Mouse (Mus musculus): ENCODE data around the gene Gli3.

Gene Gli3

DNA sequence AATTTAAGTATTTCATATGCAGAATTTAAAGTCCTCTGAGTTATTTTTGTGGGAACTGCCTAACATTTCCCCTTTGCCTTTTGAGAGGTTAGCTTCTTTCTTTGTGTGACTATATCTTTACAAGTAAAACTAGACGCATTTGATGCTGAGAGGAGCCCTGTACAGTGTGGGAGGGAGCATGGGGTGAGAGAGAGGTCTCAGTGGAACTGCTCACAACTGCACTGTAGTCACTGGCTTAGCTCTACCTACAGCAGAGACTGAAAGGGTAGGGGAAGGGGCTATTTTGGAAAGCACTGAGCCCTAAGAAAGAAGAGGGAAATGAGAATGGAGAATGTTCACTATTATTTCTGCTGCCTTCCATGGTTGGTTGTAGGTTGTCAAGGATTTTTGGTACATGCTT, 25.0 kb downstream of the Gli3 start:
- no peak for DNase-seq (ENCODE audit: low spot score in 2 of 2)

DNA sequence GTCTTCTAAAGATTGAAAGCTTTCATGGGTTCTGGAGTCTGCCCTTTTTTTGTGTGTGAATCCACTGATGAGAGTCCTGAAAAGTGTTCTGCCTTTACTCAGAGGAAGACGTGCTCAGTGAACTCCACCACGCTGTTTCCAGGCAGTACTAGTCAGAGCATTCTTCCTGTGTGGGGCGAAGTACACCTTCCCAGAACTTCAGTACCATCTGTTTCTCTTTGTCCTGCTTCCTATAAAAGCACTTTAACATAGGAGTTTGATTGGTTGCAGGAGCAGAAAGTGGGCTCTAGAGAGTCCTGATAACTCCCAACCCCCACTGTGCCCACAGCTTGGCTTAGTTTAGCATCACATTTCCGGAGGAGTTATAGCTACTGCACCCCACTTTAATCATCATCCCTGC, 32.8 kb downstream of the Gli3 start:
- no peak for DNase-seq (ENCODE audit: low spot score in 2 of 2)

DNA sequence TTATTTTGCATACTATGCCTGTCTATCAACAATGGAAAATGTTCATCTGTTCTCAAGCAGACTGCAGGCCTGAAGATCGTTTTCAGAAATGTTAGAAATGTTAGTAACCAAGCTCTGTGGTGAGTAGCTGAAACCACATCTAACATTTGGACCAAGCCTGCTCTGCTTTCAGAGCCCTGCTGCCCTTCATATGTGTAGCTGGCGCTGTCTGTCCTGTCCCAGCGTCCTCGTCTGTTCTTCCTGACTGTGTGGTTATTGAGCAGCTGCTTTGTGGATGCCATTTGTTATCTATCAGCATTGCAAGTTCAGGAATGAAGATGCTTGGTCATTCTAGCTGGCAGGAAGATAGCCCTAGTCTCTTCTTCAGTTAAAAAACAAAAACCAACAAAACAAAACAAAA, 35.3 kb downstream of the Gli3 start:
- no peak for DNase-seq (ENCODE audit: low spot score in 2 of 2)

DNA sequence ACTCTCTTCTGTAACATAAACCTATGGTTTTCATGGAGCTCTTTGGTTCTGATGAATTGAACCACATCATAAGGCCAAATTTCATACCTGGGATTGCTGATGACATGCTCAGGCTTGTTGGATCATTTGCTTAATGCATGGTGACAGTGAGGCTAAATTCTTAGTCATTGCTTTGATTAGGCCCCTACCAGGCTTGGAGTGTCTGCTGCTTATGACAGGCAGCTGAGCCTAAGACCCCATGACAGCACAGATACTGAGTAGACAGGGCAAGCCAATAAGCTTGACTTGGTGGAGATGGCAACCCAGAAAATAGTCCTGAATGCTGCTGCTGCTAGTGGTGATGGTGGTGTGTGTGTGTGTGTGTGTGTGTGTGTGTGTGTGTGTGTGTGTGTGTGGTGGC, 47.9 kb downstream of the Gli3 start:
- DNase-seq (ENCODE audit: low spot score in 2 of 2), result no peak

GRCm38 (mm10) chr13:15513114-15513513, 50.1 kb downstream of the Gli3 start:
- DNase-seq (ENCODE audit: low spot score in 2 of 2), result no peak

GRCm38 (mm10) chr13:15514082-15514481, 51.0 kb downstream of the Gli3 start:
- no peak for DNase-seq (ENCODE audit: low spot score in 2 of 2)

GRCm38 (mm10) chr13:15517048-15517760, 54.2 kb downstream of the Gli3 start:
- DNase-seq (ENCODE audit: low spot score in 2 of 2), result no peak

- no peak for DNase-seq (ENCODE audit: low spot score in 2 of 2)
Measured at GRCm38 (mm10) chr13:15520353-15520752, 57.3 kb downstream of the Gli3 start.

- no peak for DNase-seq (ENCODE audit: low spot score in 2 of 2)
Measured at GRCm38 (mm10) chr13:15522153-15522552, 59.1 kb downstream of the Gli3 start.

DNA sequence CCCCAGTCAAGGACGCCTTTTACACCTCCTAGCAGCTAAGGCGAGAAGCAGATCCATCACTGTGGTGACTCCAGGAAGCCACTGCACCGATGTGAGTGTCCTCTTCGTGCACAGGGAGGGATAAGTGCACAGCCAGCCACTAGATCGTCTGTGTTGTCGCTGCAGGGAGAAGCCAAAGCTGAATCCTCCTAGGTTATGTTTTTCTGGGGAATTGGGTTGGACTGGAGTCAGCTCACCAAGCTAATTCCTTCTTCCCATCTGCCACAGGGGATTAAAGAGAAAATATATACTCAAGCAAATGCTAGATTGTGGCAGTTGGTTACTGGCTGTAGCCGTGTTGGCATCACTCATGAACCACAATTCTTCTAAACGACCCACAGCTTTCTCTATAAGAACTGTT, 61.2 kb downstream of the Gli3 start:
- no peak for DNase-seq (ENCODE audit: low spot score in 2 of 2)

- DNase-seq (ENCODE audit: low spot score in 2 of 2), result no peak
Measured at GRCm38 (mm10) chr13:15526691-15527090, 63.7 kb downstream of the Gli3 start.

GRCm38 (mm10) chr13:15531568-15531967, 68.5 kb downstream of the Gli3 start:
- no peak for DNase-seq (ENCODE audit: low spot score in 2 of 2)

DNA sequence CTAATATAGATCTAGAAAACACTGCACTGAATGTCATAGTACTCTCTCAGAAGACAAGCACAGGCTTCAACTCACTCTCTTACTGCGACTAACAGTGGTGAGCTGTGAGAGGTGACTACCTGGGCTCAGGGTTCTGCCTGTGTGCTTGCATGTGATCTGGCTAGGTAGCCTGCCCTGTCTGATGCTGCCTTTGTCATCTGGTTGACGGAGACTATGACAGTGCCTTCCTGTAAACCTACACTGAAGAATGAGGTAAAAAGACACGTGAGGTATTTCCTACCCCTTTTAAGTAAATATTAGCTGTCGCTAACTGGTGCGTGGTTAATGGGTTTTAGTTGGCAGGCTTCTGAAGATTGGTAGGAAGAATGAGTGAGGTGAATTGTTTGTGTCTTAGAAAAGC, 74.2 kb downstream of the Gli3 start:
- no peak for DNase-seq (ENCODE audit: low spot score in 2 of 2)

GRCm38 (mm10) chr13:15537611-15538010, 74.6 kb downstream of the Gli3 start:
- DNase-seq (ENCODE audit: low spot score in 2 of 2), result no peak

- no peak for DNase-seq (ENCODE audit: low spot score in 2 of 2)
Measured at GRCm38 (mm10) chr13:15538389-15538788, 75.4 kb downstream of the Gli3 start.

GRCm38 (mm10) chr13:15542053-15542452, 79.0 kb downstream of the Gli3 start:
- no peak for DNase-seq (ENCODE audit: low spot score in 2 of 2)

GRCm38 (mm10) chr13:15543169-15543887, 80.3 kb downstream of the Gli3 start:
- DNase-seq (ENCODE audit: low spot score in 2 of 2), result no peak

GRCm38 (mm10) chr13:15543888-15544640, 81.0 kb downstream of the Gli3 start:
- DNase-seq (ENCODE audit: low spot score in 2 of 2), result no peak

- DNase-seq (ENCODE audit: low spot score in 2 of 2), result no peak
Measured at GRCm38 (mm10) chr13:15545346-15545896, 82.4 kb downstream of the Gli3 start.

DNA sequence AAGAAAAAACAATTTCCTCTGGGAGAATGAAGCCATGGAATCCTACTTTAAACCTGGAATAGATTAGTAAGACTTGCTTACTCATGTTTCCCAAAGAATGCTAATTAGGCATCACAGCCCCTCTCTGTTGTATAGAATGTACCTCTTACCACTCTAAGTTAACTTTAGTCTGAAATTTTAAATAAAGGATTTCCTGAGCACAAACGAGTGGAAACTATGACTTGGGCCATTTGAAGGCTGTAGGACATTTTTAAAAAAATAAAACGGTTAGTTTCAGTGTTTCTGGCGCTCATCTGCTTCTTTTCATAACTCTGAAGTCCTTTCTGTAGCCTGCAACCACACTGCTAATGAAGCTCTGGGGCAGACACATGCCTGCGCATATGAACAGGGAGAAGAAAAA, 83.2 kb downstream of the Gli3 start:
- DNase-seq (ENCODE audit: low spot score in 2 of 2), result no peak

DNA sequence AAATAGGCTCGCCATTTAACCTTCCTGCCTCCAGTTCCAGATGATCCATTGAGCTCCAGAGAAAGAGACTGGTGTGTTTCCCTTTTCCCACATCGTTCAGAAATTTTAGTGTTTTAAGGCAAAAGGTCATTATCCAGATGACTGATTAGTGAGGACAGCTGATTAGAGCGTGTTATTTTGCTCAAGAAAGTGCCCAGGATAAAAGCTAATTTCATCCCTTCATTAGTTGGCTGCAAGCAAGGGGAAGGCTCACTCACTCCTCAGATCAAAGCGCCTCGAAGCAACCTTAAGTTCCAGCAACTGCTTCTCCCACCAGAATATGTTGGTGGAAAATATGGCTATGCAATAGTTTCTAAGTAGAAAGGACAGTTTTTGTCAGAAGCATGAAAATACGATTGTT, 86.4 kb downstream of the Gli3 start:
- no peak for DNase-seq (ENCODE audit: low spot score in 2 of 2)

DNA sequence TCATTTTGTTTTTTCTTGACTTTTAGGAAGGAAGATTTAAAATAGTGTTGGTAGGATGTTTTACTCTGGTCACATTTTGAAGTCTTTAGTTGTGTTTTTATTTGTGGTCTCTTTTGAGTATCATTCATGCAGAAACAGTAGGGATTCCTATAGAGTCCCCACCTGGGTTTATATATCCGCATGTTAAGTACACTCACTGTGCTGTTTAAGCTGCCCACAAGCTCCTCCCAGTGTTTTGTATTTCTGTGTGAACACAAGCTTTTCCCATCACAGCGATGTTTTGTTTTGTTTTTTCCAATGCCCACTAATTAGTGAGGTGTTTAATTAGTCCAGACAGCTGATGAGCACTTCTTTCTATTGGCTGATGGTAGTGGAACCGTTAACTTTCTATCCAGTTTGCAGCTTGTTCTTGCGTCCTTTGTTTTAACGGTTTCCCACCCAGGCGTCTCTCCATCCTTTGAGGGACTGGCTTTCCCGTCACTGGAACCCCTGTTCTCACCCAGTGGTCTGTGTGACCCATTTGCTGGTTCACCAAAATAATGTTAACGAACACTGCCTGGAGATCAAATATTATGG, 87.1 kb downstream of the Gli3 start:
- no peak for DNase-seq (ENCODE audit: low spot score in 2 of 2)

Measured in spleen, postnatal 10 days (tissue).